Comparison of ENCODE assay signal across 8 mouse cellular contexts in genomic region chr3:62505166-62505900, GRCm38 (mm10). TPM values are rescaled to one million over a fixed set of nuclear protein-coding genes. Genes with fewer than 3 reads are reported as not detected.
DNase-seq lines count a peak whose midpoint lies in the region; ATAC-seq lines count a peak whose summit lies in the region.

No protein-coding gene starts in this region.

- H3K4me1 ChIP-seq in heart, embryonic 12.5 days (replicated peaks) = peaks cover 9% of the 10 kb centered on the region
- H3K4me1 ChIP-seq in hindbrain, embryonic 13.5 days (replicated peaks) = peaks cover 18% of the 10 kb centered on the region
- peaks cover 14% of the 10 kb centered on the region for H3K4me1 ChIP-seq in midbrain, embryonic 12.5 days

- no peaks in the 10 kb centered on the region for H3K9me3 ChIP-seq in heart, embryonic 12.5 days (replicated peaks)
- no peaks in the 10 kb centered on the region for H3K9me3 ChIP-seq in hindbrain, embryonic 13.5 days
- H3K9me3 ChIP-seq in midbrain, embryonic 12.5 days = no peaks in the 10 kb centered on the region

- DNase-seq in heart, postnatal 25 days (ENCODE audit: low spot score) = no peak
- peak; percentile 14 for DNase-seq in NIH3T3 (ENCODE audit: low read depth)
- DNase-seq in gastrocnemius, adult 18-20 months (ENCODE audit: low spot score) = no peak
- no peak for DNase-seq in layer of hippocampus, adult 8-10 months (ENCODE audit: low spot score in 2 of 2)
- no peak for DNase-seq in adrenal gland, adult 2 months

- intact Hi-C loops in heart, postnatal 25 days (cut with DNase I) = loop anchor here (10.0 kb wide), 1 partner anchor 1141 kb away; the partner anchor contains the start of genes B430305J03Rik and Rap2b

- no peak for ATAC-seq in heart, embryonic 12.5 days (ENCODE audit: insufficient number of reproducible peaks, low FRiP score)
- ATAC-seq in hindbrain, embryonic 13.5 days (ENCODE audit: low FRiP score) = no peak
- ATAC-seq in midbrain, embryonic 12.5 days (ENCODE audit: low FRiP score, low read depth) = no peak

- H3K4me2 ChIP-seq in heart, embryonic 12.5 days = peak overlapping the region; percentile 78
- peak overlapping the region; percentile 73 for H3K4me2 ChIP-seq in hindbrain, embryonic 13.5 days
- peak overlapping the region; percentile 61 for H3K4me2 ChIP-seq in midbrain, embryonic 12.5 days (replicated peaks)

- H3K36me3 ChIP-seq in heart, embryonic 12.5 days = peaks cover 9% of the 10 kb centered on the region
- peaks cover 11% of the 10 kb centered on the region for H3K36me3 ChIP-seq in hindbrain, embryonic 13.5 days
- H3K36me3 ChIP-seq in midbrain, embryonic 12.5 days = peaks cover 14% of the 10 kb centered on the region

- no peak overlapping the region; the same call in 1 of the 2 replicates for H3K9ac ChIP-seq in heart, embryonic 12.5 days
- H3K9ac ChIP-seq in hindbrain, embryonic 13.5 days = peak overlapping the region; percentile 94
- peak overlapping the region; percentile 92; the same call in 1 of the 2 replicates for H3K9ac ChIP-seq in midbrain, embryonic 12.5 days (replicated peaks)

- no peak overlapping the region for H3K27ac ChIP-seq in heart, embryonic 12.5 days (ENCODE audit: poor library complexity, severe bottlenecking)
- no peak overlapping the region for H3K27ac ChIP-seq in hindbrain, embryonic 13.5 days
- H3K27ac ChIP-seq in midbrain, embryonic 12.5 days (replicated peaks) = no peak overlapping the region

- no peaks in the 10 kb centered on the region; the same call in 1 of the 2 replicates for H3K27me3 ChIP-seq in heart, embryonic 12.5 days (replicated peaks)
- H3K27me3 ChIP-seq in hindbrain, embryonic 13.5 days = no peaks in the 10 kb centered on the region
- H3K27me3 ChIP-seq in midbrain, embryonic 12.5 days = no peaks in the 10 kb centered on the region

- 73% methylated on average over 5 of the region's 5 CpGs for WGBS in heart, embryonic 12.5 days
- 84% methylated on average over 5 of the region's 5 CpGs for WGBS in hindbrain, embryonic 13.5 days
- 71% methylated on average over 5 of the region's 5 CpGs for WGBS in midbrain, embryonic 12.5 days

- peak overlapping the region; percentile 97 for H3K4me3 ChIP-seq in heart, embryonic 12.5 days
- peak overlapping the region; percentile 92 for H3K4me3 ChIP-seq in hindbrain, embryonic 13.5 days
- peak overlapping the region; percentile 94 for H3K4me3 ChIP-seq in midbrain, embryonic 12.5 days

RNA-seq across cellular contexts. Expression of gene Dhx36, which starts 1.5 kb away (rescaled TPM):
- polyA plus RNA-seq in heart, embryonic 12.5 days (2016; fragmentation: Nextera tagmentation; extraction: Ambion mirVana) = 25.6 and 27.0 TPM in 2 replicates
- total RNA-seq in heart, postnatal 25 days (2021) = 10 to 100 TPM; 16.7 to 18.1 TPM
- polyA plus RNA-seq in hindbrain, embryonic 13.5 days (2015; fragmentation: Nextera tagmentation; extraction: Ambion mirVana) = 46.7 and 48.1 TPM in 2 replicates
- polyA plus RNA-seq in midbrain, embryonic 12.5 days (2016; fragmentation: Nextera tagmentation; extraction: Ambion mirVana) = 51.7 and 60.4 TPM in 2 replicates
- 10 to 100 TPM; 13.9 to 15.3 TPM for total RNA-seq in gastrocnemius, adult 18-20 months (2021)
- total RNA-seq in layer of hippocampus, adult 8-10 months (2022) = 10 to 100 TPM; 49.6 to 62.1 (median 58.3) TPM
- 10 to 100 TPM; 27.3 to 34.0 TPM for total RNA-seq in adrenal gland, adult 2 months (2021)
- polyA plus RNA-seq in adrenal gland, adult 2 months (2012; rRNA removed) = 1.2 TPM in 2 replicates
